ENCODE assay signal across 21 mouse cellular contexts in genomic region chr13:49430529-49430928, GRCm38 (mm10). TPM values are rescaled to one million over a fixed set of nuclear protein-coding genes. Genes with fewer than 3 reads are reported as not detected.
DNase-seq lines count a peak whose midpoint lies in the region; ATAC-seq lines count a peak whose summit lies in the region.
"Had no signal": no experiment of that assay in that cellular context is flagged by ENCODE, and none has a peak within 500 bp of the region (broad histone marks: within the 10 kb centered on the region; RNA-seq: fewer than 3 reads in every experiment).

No protein-coding gene starts in this region.

- peak; percentile 32 for DNase-seq in kidney, adult 18-20 months
- peak; percentile 42 for DNase-seq in kidney, adult 9 months
- DNase-seq in kidney, postnatal 36 days, result peak; percentile 56 to 63
- DNase-seq in lung, postnatal 4 days, result peak; percentile 20 to 52
- no peak for DNase-seq in cerebellum, adult 11 months
- DNase-seq in urinary bladder, postnatal 14 days (ENCODE audit: low spot score), result no peak
- DNase-seq: adrenal gland, postnatal 25 days; cerebellum, adult 9-11 months; gastrocnemius, postnatal 25 days; lung, embryonic 14.5 days; right cerebral cortex, postnatal 14 days had no signal

- 53% methylated on average over 4 of the region's 4 CpGs for WGBS in kidney, embryonic 14.5 days

- H3K27me3 ChIP-seq in kidney, embryonic 14.5 days (ENCODE audit: control insufficient read depth, insufficient read depth, low read length), result no peaks in the 10 kb centered on the region
- H3K27me3 ChIP-seq: hindbrain, embryonic 13.5 days; limb, embryonic 12.5 days; liver, embryonic 12.5 days; midbrain, embryonic 13.5 days had no signal

- no peak overlapping the region for H3K4me2 ChIP-seq in kidney, embryonic 14.5 days (replicated peaks; ENCODE audit: low read depth, low read length)
- H3K4me2 ChIP-seq: hindbrain, embryonic 13.5 days; limb, embryonic 12.5 days; liver, embryonic 12.5 days; lung, embryonic 14.5 days; midbrain, embryonic 13.5 days had no signal

- H3K9ac ChIP-seq in kidney, embryonic 14.5 days (ENCODE audit: low read depth, low read length), result no peak overlapping the region
- H3K9ac ChIP-seq: hindbrain, embryonic 13.5 days; limb, embryonic 12.5 days; liver, embryonic 12.5 days; lung, embryonic 14.5 days; midbrain, embryonic 13.5 days had no signal

- ATAC-seq in kidney, embryonic 14.5 days (ENCODE audit: low FRiP score, low TSS enrichment), result no peak
- no peak for ATAC-seq in frontal cortex, adult (ENCODE audit: low TSS enrichment)
- ATAC-seq: CD4-positive, CD25-positive, alpha-beta regulatory T cell, adult 4 months; forebrain, embryonic 16.5 days; liver, embryonic 12.5 days; midbrain, embryonic 13.5 days had no signal

- H3K36me3 ChIP-seq in kidney, embryonic 14.5 days (ENCODE audit: control insufficient read depth, insufficient read depth, low read length), result peaks cover 12% of the 10 kb centered on the region; the same call in 1 of the 2 replicates

- H3K9me3 ChIP-seq in kidney, embryonic 14.5 days (ENCODE audit: control insufficient read depth, low read length), result no peaks in the 10 kb centered on the region
- H3K9me3 ChIP-seq: forebrain, embryonic 10.5 days; hindbrain, embryonic 13.5 days; limb, embryonic 12.5 days; liver, embryonic 12.5 days; midbrain, embryonic 13.5 days had no signal

- no peak overlapping the region for H3K27ac ChIP-seq in kidney, embryonic 14.5 days (ENCODE audit: low read depth, low read length)
- H3K27ac ChIP-seq: forebrain, embryonic 10.5 days; hindbrain, embryonic 13.5 days; limb, embryonic 12.5 days; liver, embryonic 12.5 days; midbrain, embryonic 13.5 days; stomach, postnatal 0 days had no signal

- H3K4me3 ChIP-seq in kidney, embryonic 14.5 days (ENCODE audit: low read length), result no peak overlapping the region
- H3K4me3 ChIP-seq: forebrain, embryonic 10.5 days; hindbrain, embryonic 13.5 days; limb, embryonic 12.5 days; liver, embryonic 12.5 days; midbrain, embryonic 13.5 days had no signal

- peaks cover 12% of the 10 kb centered on the region; the same call in 1 of the 2 replicates for H3K4me1 ChIP-seq in kidney, embryonic 14.5 days (ENCODE audit: control insufficient read depth, insufficient read depth, low read length)
- H3K4me1 ChIP-seq: forebrain, embryonic 10.5 days; limb, embryonic 12.5 days had no signal

RNA-seq across cellular contexts. Expression of gene Ippk, which starts 9.5 kb away (rescaled TPM):
- 8.0 and 16.8 TPM in 2 replicates for polyA plus RNA-seq in kidney, embryonic 14.5 days (2014; fragmentation: Nextera tagmentation; extraction: Ambion mirVana)

Comparison
In these comparisons a context has a peak if more than half of its experiments do, and no peak if none do; other contexts are left out.
1. DNase-seq: peak in kidney, adult 18-20 months (single experiment), kidney, adult 9 months (single experiment), kidney, postnatal 36 days (2 of 2) and lung, postnatal 4 days (2 of 2); none in cerebellum, adult 11 months (single experiment) and urinary bladder, postnatal 14 days (single experiment).